Mouse (Mus musculus) left cerebral cortex, adult 11 months (tissue): ENCODE results near the gene Snrpc.

ENCODE experiments used
- DNase-seq: peaks from one replicate; pipeline ENCODE4 v3.0.0; 2022; ENCODE audit warnings: low spot score

Snrpc gene

GRCm38 (mm10) chr17:27866737-27867136 lies 28.8 kb downstream of the Snrpc start:
- DNase-seq: no peak

GRCm38 (mm10) chr17:27871851-27872250 lies 33.9 kb downstream of the Snrpc start:
- DNase-seq: peak; percentile 18

DNA sequence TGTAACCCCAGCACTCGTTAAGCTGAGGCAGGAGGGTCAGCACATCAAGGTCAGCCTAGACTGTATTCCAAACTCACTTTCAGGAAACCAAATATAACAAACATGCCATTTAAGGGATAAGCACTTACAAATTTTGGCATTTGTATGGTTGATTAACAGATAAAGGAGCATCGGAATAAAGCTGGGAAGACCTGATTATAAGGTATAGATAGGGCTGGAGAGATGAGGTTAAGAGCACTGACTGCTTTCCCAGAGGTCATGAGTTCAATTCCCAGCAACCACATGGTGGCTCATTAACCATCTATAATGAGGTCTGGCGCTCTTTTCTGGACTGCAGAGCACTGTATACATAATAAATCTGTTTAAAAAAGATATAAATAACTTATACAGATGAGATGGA lies 35.6 kb downstream of the Snrpc start:
- DNase-seq: no peak

GRCm38 (mm10) chr17:27874510-27874909 lies 36.6 kb downstream of the Snrpc start:
- no peak for DNase-seq

- DNase-seq: no peak
Measured at GRCm38 (mm10) chr17:27881518-27881917, 43.6 kb downstream of the Snrpc start.

DNA sequence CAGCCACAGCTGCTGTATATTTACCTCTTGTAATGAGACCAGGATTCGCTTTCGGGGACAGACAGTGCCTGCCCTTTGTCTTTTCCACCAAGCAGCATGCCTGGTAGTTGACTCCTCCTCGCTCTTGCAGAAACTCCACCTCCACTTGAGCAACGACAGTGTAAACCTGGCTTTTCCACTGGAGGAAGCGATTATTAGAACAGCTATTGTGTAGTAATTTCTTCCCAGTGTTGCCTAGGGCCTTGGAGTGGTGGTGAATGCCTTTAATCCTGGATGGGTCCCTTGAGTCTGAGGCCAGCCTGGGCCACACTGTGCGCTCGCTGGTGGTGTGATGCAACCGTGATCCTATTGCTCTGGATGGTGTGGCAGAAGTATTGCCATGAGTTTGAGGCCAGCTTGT lies 45.2 kb downstream of the Snrpc start:
- no peak for DNase-seq

DNA sequence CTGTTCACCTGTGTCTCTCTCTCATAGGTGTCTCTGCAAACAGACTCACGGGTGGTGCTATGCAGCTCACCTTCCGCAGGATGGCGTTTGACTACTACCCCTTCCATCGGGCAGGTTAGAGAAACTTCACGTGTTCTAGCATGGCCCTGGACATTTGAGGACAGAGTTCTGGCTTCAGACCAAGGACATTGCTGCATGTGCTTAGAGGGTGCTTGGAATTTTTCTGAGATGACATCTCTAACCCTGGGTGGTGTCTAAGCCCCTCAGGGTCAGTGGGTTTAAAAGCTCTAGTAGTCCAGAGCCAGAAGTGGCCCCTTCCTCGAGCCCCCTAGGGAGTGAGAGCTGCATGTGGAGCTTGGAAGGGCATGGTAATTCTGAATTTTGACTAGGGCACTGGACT lies 46.0 kb downstream of the Snrpc start:
- no peak for DNase-seq

GRCm38 (mm10) chr17:27886499-27887210 lies 48.7 kb downstream of the Snrpc start:
- DNase-seq: no peak
